Mouse (Mus musculus) brain, embryonic 14.5 days (tissue): ENCODE measurements around the gene Rsph14. TPM values are rescaled to one million over a fixed set of nuclear protein-coding genes. Genes with fewer than 3 reads are reported as not detected.

Source experiments
- DNase-seq: peaks from one replicate; pipeline ENCODE4 v3.0.0-alpha.2; 2011; ENCODE audit warnings: low read depth
- CTCF ChIP-seq: fragments of 200-500 bp; IDR thresholded peaks from 2 replicates; pipeline ENCODE4 v1.5.1; 2012; ENCODE audit warnings: inconsistent platforms, mild to moderate bottlenecking, moderate library complexity, borderline replicate concordance; ENCODE audit not compliant: insufficient read depth, insufficient read length; ENCODE audit errors: extremely low read depth
- POLR2A ChIP-seq: fragments of 200-500 bp; IDR thresholded peaks from 2 replicates; pipeline ENCODE4 v1.6.1; 2012; ENCODE audit warnings: mild to moderate bottlenecking, inconsistent platforms, borderline replicate concordance; ENCODE audit not compliant: poor library complexity, insufficient read depth, insufficient read length, severe bottlenecking; ENCODE audit errors: extremely low read depth
- polyA plus RNA-seq: library from polyadenylated mRNA; depleted of rRNA; stranded (reverse); fragments of >200 nt; gene quantifications from 2 replicates; pipeline ENCODE4 v1.2.3, GENCODE M21; 2012

Rsph14 gene
- polyA plus RNA-seq, 1 experiment = 0.42 TPM

DNA sequence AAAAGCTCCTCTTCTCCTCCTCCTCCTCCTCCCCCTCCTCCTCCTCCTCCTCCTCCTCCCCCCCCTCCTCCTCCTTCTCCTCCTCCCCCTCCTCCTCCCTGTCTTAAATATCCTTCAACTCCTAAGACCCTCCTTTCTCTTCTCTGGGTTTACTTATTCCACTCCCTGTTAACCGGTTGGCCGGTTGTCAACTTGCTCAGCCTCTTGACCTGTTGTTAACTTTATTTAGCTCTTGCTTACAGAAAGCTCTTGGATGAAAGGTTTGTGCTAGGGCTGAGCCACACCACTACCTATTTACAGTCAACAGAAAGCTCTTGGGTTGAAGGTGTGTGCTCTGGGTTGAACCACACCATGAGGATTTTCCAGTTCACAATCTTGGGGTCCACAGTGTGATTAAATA, 12.1 kb downstream of the Rsph14 start:
- DNase-seq = no peak
- TF ChIP-seq POLR2A (no peak), CTCF (no peak)

GRCm38 (mm10) chr10:75016481-75016880, 15.9 kb downstream of the Rsph14 start:
- TF ChIP-seq CTCF (no peak), POLR2A (no peak)
- DNase-seq = no peak

- no peak for DNase-seq
- TF ChIP-seq CTCF = no peak
- TF ChIP-seq POLR2A = no peak
These were observed 16.9 kb downstream of the Rsph14 start for GRCm38 (mm10) chr10:75015465-75015864.

DNA sequence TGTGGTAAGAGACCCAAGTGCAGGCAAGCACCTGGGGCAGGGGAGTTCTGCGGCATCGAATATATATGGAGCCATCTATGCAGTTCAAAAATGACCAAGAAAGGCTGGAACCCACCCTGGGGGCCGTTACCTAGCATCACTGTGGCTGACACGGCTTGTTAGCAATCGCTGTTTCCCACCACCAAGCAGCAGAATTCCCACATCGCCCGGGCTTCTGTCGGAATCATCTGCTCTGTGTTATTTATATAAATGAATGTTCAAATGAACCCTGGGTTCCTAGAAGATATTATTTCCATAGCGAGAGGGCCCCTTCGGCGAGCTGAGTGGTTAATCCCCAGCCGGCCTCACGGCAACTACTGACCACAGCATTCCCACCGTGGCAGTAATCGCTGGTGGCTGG, 21.7 kb downstream of the Rsph14 start:
- TF ChIP-seq CTCF (no peak), POLR2A (no peak)
- DNase-seq = no peak

DNA sequence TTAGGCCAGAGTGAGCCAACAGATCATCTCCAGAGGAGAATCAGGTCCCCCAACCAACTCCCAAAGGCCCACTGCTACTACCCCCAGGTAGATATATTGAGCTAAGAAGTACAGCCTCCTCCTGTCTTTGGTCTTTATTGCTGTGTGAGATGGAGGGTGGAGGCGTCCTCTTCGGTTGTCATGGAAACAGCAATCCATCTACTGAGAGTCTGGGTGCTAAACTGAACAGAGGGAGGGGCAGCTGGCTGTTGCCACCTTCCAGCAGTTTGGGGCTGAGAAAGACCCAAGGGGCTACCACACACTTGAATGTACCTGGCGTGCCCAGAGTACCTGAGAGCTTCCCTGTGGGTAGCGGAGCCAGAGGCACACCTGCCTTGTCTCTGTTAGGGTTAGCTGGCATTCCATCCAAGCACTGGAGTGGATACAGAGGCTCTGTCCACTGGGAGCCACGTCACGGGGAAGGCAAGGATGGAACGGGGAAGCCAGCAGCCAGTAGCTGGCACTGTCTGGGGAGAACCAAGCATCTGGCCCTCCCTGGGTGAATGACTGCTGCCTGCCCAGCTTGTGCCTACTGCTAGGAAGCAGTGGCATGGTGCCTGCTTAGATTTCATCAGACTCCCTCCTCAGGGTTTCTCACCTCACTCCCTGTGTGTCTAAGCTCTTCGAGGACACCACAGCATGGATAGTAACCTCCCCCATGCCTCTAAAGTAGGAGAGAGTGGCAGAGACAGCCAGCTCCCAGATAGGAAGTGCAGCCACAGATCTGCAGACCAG, 25.3 kb downstream of the Rsph14 start:
- peak; percentile 53 for DNase-seq
- TF ChIP-seq CTCF (no peak), POLR2A (no peak)

DNA sequence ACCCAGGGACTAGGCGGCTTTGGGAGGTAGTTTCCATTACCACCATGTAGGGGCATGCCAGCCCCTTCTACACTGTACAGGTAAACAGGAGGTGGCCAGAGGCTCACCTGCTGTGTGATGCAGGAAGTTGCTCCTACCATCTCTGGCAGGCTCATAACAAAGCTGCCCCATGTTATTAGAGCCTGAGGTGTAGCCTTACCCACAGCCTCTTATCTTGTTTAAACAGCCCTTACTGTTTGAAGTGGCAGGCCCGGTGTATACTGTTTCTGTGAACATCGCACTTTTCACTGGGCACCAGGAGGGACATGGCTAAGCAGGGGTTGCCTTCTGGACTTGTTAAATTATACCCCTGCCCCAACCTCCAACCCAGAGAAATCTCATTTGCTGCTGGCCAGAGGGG, 28.3 kb downstream of the Rsph14 start:
- TF ChIP-seq POLR2A (no peak), CTCF (no peak)
- no peak for DNase-seq

- TF ChIP-seq CTCF (no peak), POLR2A (no peak)
- DNase-seq = no peak
These were observed 31.0 kb downstream of the Rsph14 start for GRCm38 (mm10) chr10:75001391-75001790.

- TF ChIP-seq POLR2A (no peak), CTCF (no peak)
These were observed 37.0 kb downstream of the Rsph14 start for GRCm38 (mm10) chr10:74995377-74995776.

GRCm38 (mm10) chr10:74994863-74995262, 37.5 kb downstream of the Rsph14 start:
- TF ChIP-seq POLR2A = no peak

More at GRCm38 (mm10) chr10:74995377-74995776, 37.0 kb downstream of the Rsph14 start:
- DNase-seq = peak; percentile 79

DNA sequence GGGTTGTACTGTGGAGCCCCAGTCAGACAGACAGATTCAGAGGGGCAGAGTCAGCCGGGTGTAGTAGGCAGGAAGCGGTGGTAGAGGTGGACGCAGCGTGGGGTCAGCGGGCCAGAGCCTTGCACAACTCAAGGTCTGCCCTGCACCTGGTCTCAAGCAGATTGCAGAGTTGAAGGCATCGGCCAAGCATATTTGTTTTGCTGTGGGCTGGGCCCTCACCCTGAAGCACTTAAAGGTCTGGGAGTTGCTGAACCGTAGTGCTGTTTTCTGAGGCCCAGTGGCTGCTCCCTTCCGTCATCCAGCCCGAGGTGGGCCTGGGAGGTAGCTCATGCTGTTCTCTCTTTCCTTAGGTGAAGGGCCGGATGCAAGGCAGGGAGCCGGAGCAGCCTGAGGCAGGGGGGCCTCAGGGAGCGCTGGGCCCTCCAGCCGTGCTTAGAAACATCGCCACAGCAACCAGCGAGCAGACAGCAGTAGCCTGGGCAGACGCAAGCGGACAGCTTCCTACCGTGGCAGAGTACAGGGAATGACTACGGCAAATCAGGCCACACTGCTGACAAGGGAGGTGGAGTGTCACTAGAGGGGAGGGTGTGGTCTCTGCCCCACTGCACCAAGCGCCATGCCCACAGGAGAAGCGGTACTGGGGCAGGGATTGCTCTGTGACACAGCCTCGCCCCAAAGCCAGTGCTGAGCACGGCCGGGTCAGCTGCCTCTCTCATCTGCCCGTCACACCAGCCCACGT, 41.6 kb downstream of the Rsph14 start:
- TF ChIP-seq CTCF (no peak), POLR2A (no peak)
- DNase-seq = no peak

More at GRCm38 (mm10) chr10:74994863-74995262, 37.5 kb downstream of the Rsph14 start:
- DNase-seq = peak; percentile 47

DNA sequence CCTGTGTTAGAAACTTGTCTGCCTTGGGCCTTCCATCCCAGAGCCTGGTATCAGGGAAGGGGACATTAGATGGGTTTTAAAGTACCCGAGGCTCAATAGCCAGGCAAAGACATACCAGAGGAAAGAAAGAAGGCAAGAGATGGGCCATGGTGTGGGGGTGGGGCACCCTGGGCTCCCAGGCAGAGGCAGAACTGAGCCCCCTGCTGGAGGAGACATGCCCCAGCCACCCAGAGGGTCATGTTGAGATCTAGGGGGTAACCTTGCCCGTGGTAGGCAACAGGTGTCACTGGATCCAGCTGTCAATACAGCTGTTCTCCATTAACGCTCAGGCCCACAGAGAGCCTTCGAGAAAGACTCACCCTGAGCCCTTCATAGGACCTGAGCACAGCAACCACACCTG, 42.6 kb downstream of the Rsph14 start:
- TF ChIP-seq POLR2A (no peak), CTCF (0 out of 2 replicates have a peak, but pooled peaks have one; percentile 17)
- no peak for DNase-seq

GRCm38 (mm10) chr10:74987698-74988470, 44.5 kb downstream of the Rsph14 start:
- TF ChIP-seq POLR2A (no peak), CTCF (no peak)
- DNase-seq = no peak

DNA sequence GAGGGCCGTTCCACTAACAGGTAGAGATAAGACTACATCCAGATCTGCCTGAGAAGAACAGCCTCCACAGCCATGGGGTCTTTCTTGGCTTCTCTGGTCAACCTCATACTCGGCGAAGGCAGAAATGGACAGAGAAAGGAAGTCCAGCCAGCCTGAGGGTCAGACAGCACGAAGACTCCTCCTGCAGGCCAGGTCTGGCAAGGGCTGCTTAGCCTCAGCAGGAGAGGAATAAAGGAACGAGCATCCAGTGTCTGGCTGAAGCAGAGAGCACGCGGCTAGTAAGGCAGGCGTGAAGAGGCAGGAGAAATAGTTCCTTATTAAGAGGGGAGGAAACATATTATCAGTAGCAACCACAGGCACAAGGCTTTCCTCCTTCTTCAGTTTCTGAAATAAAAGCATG, 49.2 kb downstream of the Rsph14 start:
- DNase-seq = no peak
- no peak for TF ChIP-seq CTCF
- no peak for TF ChIP-seq POLR2A
